Mouse (Mus musculus) cortical plate, adult 2 months (tissue): ENCODE data around the gene Bak1.

Experiments
- CTCF ChIP-seq: fragments of 200-500 bp; IDR thresholded peaks from 2 replicates; pipeline ENCODE4 v1.5.1; 2011; ENCODE audit warnings: mild to moderate bottlenecking, control low read depth, low read length; ENCODE audit not compliant: insufficient read depth; ENCODE audit errors: extremely low read depth
- POLR2A ChIP-seq: fragments of 200-500 bp; IDR thresholded peaks from 2 replicates; pipeline ENCODE4 v1.6.1; 2011; ENCODE audit warnings: mild to moderate bottlenecking, low read length, control low read depth; ENCODE audit not compliant: insufficient read depth; ENCODE audit errors: extremely low read depth

- TF ChIP-seq CTCF (no peak), POLR2A (peak; percentile 97)
Measured at GRCm38 (mm10) chr17:26972703-26973574, 55.9 kb downstream of the Bak1 start, which contains the start of gene Zbtb9.
